Mouse (Mus musculus) urinary bladder, postnatal 4 days (tissue): ENCODE data around the gene Lrrc51.

ENCODE experiments used
- DNase-seq, 2 experiments: peaks; one replicate each; pipeline ENCODE4 v3.0.0; 2021 to 2022; ENCODE audit warnings: low spot score in 2 of 2

The Lrrc51 gene

GRCm38 (mm10) chr7:101884160-101884559 lies 49.5 kb downstream of the Lrrc51 start:
- DNase-seq = no peak

- no peak for DNase-seq
Observed at GRCm38 (mm10) chr7:101882413-101883154, 51.1 kb downstream of the Lrrc51 start.

- DNase-seq = no peak
Observed at GRCm38 (mm10) chr7:101880855-101881254, 52.8 kb downstream of the Lrrc51 start.

- no peak for DNase-seq
Observed at GRCm38 (mm10) chr7:101875978-101876377, 57.7 kb downstream of the Lrrc51 start.

- no peak for DNase-seq
Observed at GRCm38 (mm10) chr7:101871296-101871695, 62.4 kb downstream of the Lrrc51 start.

- no peak for DNase-seq
Observed at GRCm38 (mm10) chr7:101870629-101871028, 63.1 kb downstream of the Lrrc51 start, which contains the start of gene Folr1. Gene Folr1 (minus strand): TSS chr7:101870788.

- no peak for DNase-seq
Observed at GRCm38 (mm10) chr7:101869163-101869500, 64.6 kb downstream of the Lrrc51 start.

- no peak for DNase-seq
Observed at GRCm38 (mm10) chr7:101868241-101869162, 65.2 kb downstream of the Lrrc51 start.

GRCm38 (mm10) chr7:101867482-101867881 lies 66.2 kb downstream of the Lrrc51 start:
- no peak for DNase-seq

- DNase-seq = no peak
Observed at GRCm38 (mm10) chr7:101866491-101867265, 67.0 kb downstream of the Lrrc51 start.

- no peak for DNase-seq
Observed at GRCm38 (mm10) chr7:101863415-101863814, 70.3 kb downstream of the Lrrc51 start, which contains the start of gene Anapc15. Gene Anapc15 (plus strand): TSS chr7:101863715.
